Mouse (Mus musculus) cortical plate, adult 2 months (tissue): ENCODE measurements at regions not wholly inside any gene's neighbourhood (a gene's known extent, or its start where the extent isn't known, plus 50 kb on each side); places are given as distances from the start of the nearest gene placed in this dataset.

Experiments
- H3K27ac ChIP-seq: fragments of 200-500 bp; 2 replicates; pipeline ENCODE4 v1.5.1; 2012; ENCODE audit warnings: low read length, control low read depth, inconsistent platforms; ENCODE audit not compliant: insufficient read depth
- H3K4me1 ChIP-seq: fragments of 200-500 bp; 2 replicates; pipeline ENCODE4 v1.6.1; 2011; ENCODE audit warnings: low read length; ENCODE audit not compliant: control insufficient read depth, insufficient read depth
- H3K4me3 ChIP-seq: fragments of 200-500 bp; 2 replicates; pipeline ENCODE4 v1.5.1; 2011; ENCODE audit warnings: mild to moderate bottlenecking, low read length, control low read depth; ENCODE audit not compliant: insufficient read depth
- CTCF ChIP-seq: fragments of 200-500 bp; IDR thresholded peaks from 2 replicates; pipeline ENCODE4 v1.5.1; 2011; ENCODE audit warnings: mild to moderate bottlenecking, control low read depth, low read length; ENCODE audit not compliant: insufficient read depth; ENCODE audit errors: extremely low read depth
- POLR2A ChIP-seq: fragments of 200-500 bp; IDR thresholded peaks from 2 replicates; pipeline ENCODE4 v1.6.1; 2011; ENCODE audit warnings: mild to moderate bottlenecking, low read length, control low read depth; ENCODE audit not compliant: insufficient read depth; ENCODE audit errors: extremely low read depth

DNA sequence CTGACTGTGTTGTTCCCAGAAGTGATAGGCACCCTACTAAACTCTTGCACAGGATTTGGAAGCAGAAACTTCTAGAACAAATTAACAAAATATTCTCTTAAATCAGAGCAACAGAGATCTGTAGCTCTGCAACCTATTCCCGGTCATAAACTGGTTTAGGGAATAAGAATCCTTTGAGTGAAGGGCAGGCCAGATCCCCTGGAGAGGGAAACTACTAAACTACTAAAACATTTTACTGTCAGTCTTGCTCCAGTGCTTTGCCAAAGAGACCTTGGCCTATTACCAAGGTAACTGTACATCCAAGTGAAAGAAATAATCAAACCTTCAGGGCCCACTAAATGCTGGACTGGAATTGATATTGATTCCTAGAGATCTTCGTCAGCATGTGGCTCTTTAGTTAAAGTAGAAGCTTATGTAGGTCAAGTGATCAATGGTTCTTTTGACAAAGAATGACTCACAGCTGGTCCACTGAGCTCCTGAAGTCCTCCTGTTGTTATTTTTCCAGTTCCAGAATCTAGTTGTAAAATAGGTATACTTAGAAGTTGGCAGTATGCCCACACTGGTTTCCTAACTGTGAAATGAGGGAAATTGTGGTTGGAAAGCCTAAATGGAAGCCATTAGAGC lies 91.6 kb upstream of the Slc24a2 start:
- TF ChIP-seq CTCF (no peak), POLR2A (no peak)
- no peaks in the 10 kb centered on the region for H3K4me1 ChIP-seq
- no peak overlapping the region for H3K27ac ChIP-seq
- no peak overlapping the region for H3K4me3 ChIP-seq

DNA sequence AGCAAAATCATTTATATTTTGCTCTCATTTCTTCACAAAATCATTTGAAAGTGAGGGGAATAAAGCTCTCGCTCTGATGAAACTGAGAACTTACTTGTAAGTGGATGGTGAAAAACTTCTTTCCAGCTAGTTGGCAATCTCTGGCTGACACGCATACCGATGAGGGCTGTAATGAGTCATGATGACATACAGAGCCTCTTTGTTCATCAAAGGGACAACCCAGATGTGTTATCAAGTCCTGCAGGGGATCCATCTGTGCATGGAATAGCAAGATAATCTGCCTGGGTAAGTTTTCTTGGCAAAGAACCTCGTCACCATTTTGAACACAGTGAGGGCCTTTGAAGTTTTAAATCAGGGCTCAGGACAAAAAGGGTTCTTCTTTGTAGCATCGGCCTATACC lies 67.9 kb upstream of the Slc24a2 start:
- Histone ChIP-seq H3K27ac (no peak overlapping the region), H3K4me1 (no peaks in the 10 kb centered on the region), H3K4me3 (no peak overlapping the region)
- no peak for TF ChIP-seq POLR2A
- TF ChIP-seq CTCF = no peak

DNA sequence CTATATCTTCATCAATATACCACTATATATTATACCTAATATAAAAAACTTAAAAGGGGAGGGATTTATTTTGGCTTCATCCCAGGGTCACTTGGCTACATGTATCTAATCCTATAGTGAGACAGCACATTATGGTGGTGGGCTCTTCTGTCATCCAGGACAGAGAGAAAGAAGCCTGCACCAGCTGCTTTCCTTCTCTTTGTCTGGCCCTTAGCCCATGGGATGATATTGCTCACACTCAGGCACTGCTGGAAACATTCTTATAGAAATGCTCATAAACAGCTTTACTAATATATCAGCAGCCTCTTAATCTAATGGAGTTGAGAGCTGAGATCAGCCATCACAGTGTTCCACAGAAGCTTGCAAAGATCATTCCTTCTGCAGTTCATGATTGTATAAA lies 64.3 kb upstream of the Slc24a2 start:
- H3K4me3 ChIP-seq = no peak overlapping the region
- H3K4me1 ChIP-seq = no peaks in the 10 kb centered on the region
- H3K27ac ChIP-seq = no peak overlapping the region
- no peak for TF ChIP-seq POLR2A
- no peak for TF ChIP-seq CTCF
